Mouse (Mus musculus): ENCODE measurements around the gene Cpt1a.
A peak's percentile ranks its signal among the peaks of the same experiment; 100 is the strongest.

Cpt1a gene

GRCm38 (mm10) chr19:3322261-3322969 is at the start of gene Cpt1a:
Gene Cpt1a (plus strand): TSS chr19:3322334.
- DNase-seq (ENCODE audit: low read depth, low spot score), result peak; percentile 82

- DNase-seq (ENCODE audit: low read depth, low spot score), result no peak
Measured at GRCm38 (mm10) chr19:3273331-3273730, 48.8 kb upstream of the Cpt1a start.

GRCm38 (mm10) chr19:3275744-3276365 is 46.3 kb upstream of the Cpt1a start:
- no peak for DNase-seq (ENCODE audit: low read depth, low spot score)

GRCm38 (mm10) chr19:3281886-3282285 is 40.2 kb upstream of the Cpt1a start:
- no peak for DNase-seq (ENCODE audit: low read depth, low spot score)

GRCm38 (mm10) chr19:3282572-3283467 is 39.3 kb upstream of the Cpt1a start, which contains the start of the genes Mrpl21 and Ighmbp2:
Gene Mrpl21 (plus strand): TSS chr19:3282901.
Gene Ighmbp2 (minus strand): TSS chr19:3283017.
- peak; percentile 96 for DNase-seq (ENCODE audit: low read depth, low spot score)

GRCm38 (mm10) chr19:3289006-3289405 is 33.1 kb upstream of the Cpt1a start:
- DNase-seq (ENCODE audit: low read depth, low spot score), result no peak

GRCm38 (mm10) chr19:3292028-3292427 is 30.1 kb upstream of the Cpt1a start:
- peak; percentile 53 for DNase-seq (ENCODE audit: low read depth, low spot score)

- DNase-seq (ENCODE audit: low read depth, low spot score), result no peak
Measured at GRCm38 (mm10) chr19:3292993-3293392, 29.1 kb upstream of the Cpt1a start.

- DNase-seq (ENCODE audit: low read depth, low spot score), result no peak
Measured at GRCm38 (mm10) chr19:3295245-3295644, 26.9 kb upstream of the Cpt1a start.

GRCm38 (mm10) chr19:3297034-3297433 is 25.1 kb upstream of the Cpt1a start:
- DNase-seq (ENCODE audit: low read depth, low spot score), result no peak

- DNase-seq (ENCODE audit: low read depth, low spot score), result no peak
Measured at GRCm38 (mm10) chr19:3297775-3298174, 24.4 kb upstream of the Cpt1a start.

GRCm38 (mm10) chr19:3304017-3304416 is 18.1 kb upstream of the Cpt1a start:
- DNase-seq (ENCODE audit: low read depth, low spot score), result no peak

GRCm38 (mm10) chr19:3307175-3307949 is 14.8 kb upstream of the Cpt1a start:
- DNase-seq (ENCODE audit: low read depth, low spot score), result no peak

- no peak for DNase-seq (ENCODE audit: low read depth, low spot score)
Measured at GRCm38 (mm10) chr19:3319341-3319740, 2.8 kb upstream of the Cpt1a start.

- DNase-seq (ENCODE audit: low read depth, low spot score), result no peak
Measured at GRCm38 (mm10) chr19:3320086-3320485, 2.0 kb upstream of the Cpt1a start.

GRCm38 (mm10) chr19:3320801-3321200 is 1.3 kb upstream of the Cpt1a start:
- peak; percentile 83 for DNase-seq (ENCODE audit: low read depth, low spot score)

- no peak for DNase-seq (ENCODE audit: low read depth, low spot score)
Measured at GRCm38 (mm10) chr19:3321617-3322016, 517 bp upstream of the Cpt1a start.

- peak; percentile 79 for DNase-seq (ENCODE audit: low read depth, low spot score)
Measured at GRCm38 (mm10) chr19:3323201-3323621, 1.1 kb downstream of the Cpt1a start.

- DNase-seq (ENCODE audit: low read depth, low spot score), result peak; percentile 70
Measured at GRCm38 (mm10) chr19:3323753-3324270, 1.7 kb downstream of the Cpt1a start.

GRCm38 (mm10) chr19:3324271-3324811 is 2.2 kb downstream of the Cpt1a start:
- DNase-seq (ENCODE audit: low read depth, low spot score), result peak; percentile 76

All from R1 (cell line).